9 mouse cellular contexts compared by ENCODE assay signal in the genomic region with DNA sequence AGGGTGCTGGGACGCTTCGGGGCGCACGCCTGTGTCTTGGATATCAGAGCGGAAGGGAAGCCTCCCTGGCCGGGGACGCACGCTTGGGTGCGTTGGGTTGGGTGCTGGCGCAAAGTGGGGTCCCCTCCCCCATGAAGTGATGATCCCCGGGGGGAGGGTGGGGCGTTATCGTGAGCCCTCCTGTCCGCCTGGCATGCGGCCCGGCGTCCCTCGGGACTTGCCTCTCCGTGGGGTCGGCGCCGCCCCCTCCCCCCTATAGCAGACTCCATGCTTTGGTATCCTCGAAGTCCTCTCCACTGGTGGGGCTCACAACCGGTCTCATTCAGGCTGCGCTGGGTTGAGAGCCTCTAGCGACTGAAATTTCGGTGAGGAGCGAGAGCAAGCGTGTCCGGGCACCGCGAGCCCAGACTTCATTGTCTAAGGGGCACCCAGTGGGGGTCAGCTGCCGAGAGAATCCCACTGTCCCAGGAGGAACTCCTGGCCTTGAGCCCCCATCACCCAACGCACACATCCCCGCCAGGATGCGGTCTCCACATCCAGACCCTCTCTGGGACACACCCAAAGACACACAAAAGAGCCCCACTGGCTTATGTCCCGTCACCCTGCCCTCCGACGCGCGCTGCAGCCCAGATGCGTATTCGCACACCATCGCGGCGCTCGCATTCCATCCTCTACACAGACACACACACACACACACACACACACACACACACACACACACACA. TPM values are rescaled to one million over a fixed set of nuclear protein-coding genes. Genes with fewer than 3 reads are reported as not detected.
DNase-seq lines count a peak whose midpoint lies in the region; ATAC-seq and TF ChIP-seq lines count a peak whose summit lies in the region.
"Had no signal": no experiment of that assay in that cellular context is flagged by ENCODE, and none has a peak within 500 bp of the region (broad histone marks: within the 10 kb centered on the region; RNA-seq: fewer than 3 reads in every experiment).

No protein-coding gene starts in this region.

- H3K27ac ChIP-seq in layer of hippocampus, adult 2 months: peak overlapping the region; percentile 89
- peak overlapping the region; percentile 85 for H3K27ac ChIP-seq in embryonic facial prominence, embryonic 15.5 days (replicated peaks)
- peak overlapping the region; percentile 56 for H3K27ac ChIP-seq in limb, embryonic 11.5 days (replicated peaks; ENCODE audit: low read depth, low read length)
- no peak overlapping the region for H3K27ac ChIP-seq in neural tube, embryonic 15.5 days (replicated peaks)

- peaks cover 81% of the 10 kb centered on the region for H3K27me3 ChIP-seq in embryonic facial prominence, embryonic 15.5 days
- H3K27me3 ChIP-seq in limb, embryonic 11.5 days (ENCODE audit: control insufficient read depth, insufficient read depth, low read length): peaks cover 37% of the 10 kb centered on the region
- peaks cover 99% of the 10 kb centered on the region for H3K27me3 ChIP-seq in neural tube, embryonic 15.5 days (replicated peaks)

- no peak for DNase-seq in layer of hippocampus, adult 2 months (ENCODE audit: low spot score in 2 of 2)
- DNase-seq in layer of hippocampus, adult 8-10 months (ENCODE audit: low spot score in 2 of 2): no peak
- peak; percentile 64 for DNase-seq in limb, embryonic 11.5 days (ENCODE audit: low spot score)
- no peak for DNase-seq in left cerebral cortex, adult 11 months (ENCODE audit: low spot score)
- no peak for DNase-seq in B cell, adult 2 months
- no peak for DNase-seq in adrenal gland, adult 2 months
- DNase-seq: layer of hippocampus, adult 9-11 months had no signal

- TF ChIP-seq CTCF in layer of hippocampus, adult 2 months (conservative IDR thresholded peaks at IDR 0.05): no peak

- peak overlapping the region; percentile 55 for H3K4me3 ChIP-seq in layer of hippocampus, adult 2 months
- H3K4me3 ChIP-seq in embryonic facial prominence, embryonic 15.5 days (replicated peaks): peak overlapping the region; percentile 52
- peak overlapping the region; percentile 72 for H3K4me3 ChIP-seq in limb, embryonic 11.5 days (ENCODE audit: low read depth, low read length)
- peak overlapping the region; percentile 35 for H3K4me3 ChIP-seq in neural tube, embryonic 15.5 days (replicated peaks)

- H3K4me2 ChIP-seq in embryonic facial prominence, embryonic 15.5 days (replicated peaks): peak overlapping the region; percentile 88
- H3K4me2 ChIP-seq in limb, embryonic 11.5 days (ENCODE audit: low read depth, severe bottlenecking): peak overlapping the region; percentile 94
- H3K4me2 ChIP-seq in neural tube, embryonic 15.5 days: peak overlapping the region; percentile 63

- peak overlapping the region; percentile 53 for H3K9ac ChIP-seq in embryonic facial prominence, embryonic 15.5 days
- peak overlapping the region; percentile 75 for H3K9ac ChIP-seq in limb, embryonic 11.5 days (ENCODE audit: low read length)
- H3K9ac ChIP-seq in neural tube, embryonic 15.5 days (replicated peaks): 0 out of 2 replicates have a peak overlapping the region, but pooled peaks have one; percentile 17

- no peaks in the 10 kb centered on the region for H3K36me3 ChIP-seq in embryonic facial prominence, embryonic 15.5 days
- no peaks in the 10 kb centered on the region for H3K36me3 ChIP-seq in limb, embryonic 11.5 days (ENCODE audit: control insufficient read depth, insufficient read depth, low read length)
- no peaks in the 10 kb centered on the region for H3K36me3 ChIP-seq in neural tube, embryonic 15.5 days

- no peaks in the 10 kb centered on the region for H3K9me3 ChIP-seq in embryonic facial prominence, embryonic 15.5 days (replicated peaks)
- no peaks in the 10 kb centered on the region for H3K9me3 ChIP-seq in limb, embryonic 11.5 days (ENCODE audit: control insufficient read depth, low read length)
- no peaks in the 10 kb centered on the region for H3K9me3 ChIP-seq in neural tube, embryonic 15.5 days (replicated peaks)

- no peak for ATAC-seq in embryonic facial prominence, embryonic 15.5 days (ENCODE audit: insufficient number of reproducible peaks, low FRiP score, low TSS enrichment, low read depth)
- ATAC-seq in limb, embryonic 11.5 days (ENCODE audit: insufficient number of reproducible peaks, low FRiP score, low TSS enrichment, low read depth): no peak
- ATAC-seq in neural tube, embryonic 15.5 days (ENCODE audit: low FRiP score): no peak

- under 1% methylated on average over 47 of the region's 47 CpGs for WGBS in embryonic facial prominence, embryonic 15.5 days
- WGBS in limb, embryonic 11.5 days: 1% methylated on average over 47 of the region's 47 CpGs
- 1% methylated on average over 44 of the region's 47 CpGs for WGBS in neural tube, embryonic 15.5 days

- H3K4me1 ChIP-seq in embryonic facial prominence, embryonic 15.5 days: peaks cover 85% of the 10 kb centered on the region
- peaks cover 64% of the 10 kb centered on the region for H3K4me1 ChIP-seq in limb, embryonic 11.5 days (ENCODE audit: control insufficient read depth, insufficient read depth, low read length)
- peaks cover 52% of the 10 kb centered on the region for H3K4me1 ChIP-seq in neural tube, embryonic 15.5 days

RNA-seq across cellular contexts. Expression of gene Crlf1, which starts 0.9 kb away (rescaled TPM):
- total RNA-seq in layer of hippocampus, adult 2 months (2021): 10 to 100 TPM; 44.5 to 47.1 TPM
- 10 to 100 TPM; 20.4 to 31.5 (median 30.1) TPM for total RNA-seq in layer of hippocampus, adult 8-10 months (2022)
- 151 and 159 TPM in 2 replicates for polyA plus RNA-seq in embryonic facial prominence, embryonic 15.5 days (2015; fragmentation: Nextera tagmentation; extraction: Ambion mirVana)
- 85.8 and 102 TPM in 2 replicates for polyA plus RNA-seq in limb, embryonic 11.5 days (2014; fragmentation: Nextera tagmentation; extraction: Ambion mirVana)
- 7.9 and 8.7 TPM in 2 replicates for polyA plus RNA-seq in neural tube, embryonic 15.5 days (2015; fragmentation: Nextera tagmentation; extraction: Ambion mirVana)
- total RNA-seq in adrenal gland, adult 2 months (2021): 1 to 10 TPM in 1 of 2 experiments, under 1 TPM in 1; 0.58 to 1.4 TPM
- polyA plus RNA-seq in adrenal gland, adult 2 months (2012; rRNA removed): 0.58 and 1.2 TPM in 2 replicates

RNA-seq across cellular contexts. Expression of gene Tmem59l, which starts 6.7 kb away (rescaled TPM):
- total RNA-seq in layer of hippocampus, adult 2 months (2021): 100 to 1,000 TPM; 321 to 339 TPM
- 100 to 1,000 TPM; 284 to 307 (median 293) TPM for total RNA-seq in layer of hippocampus, adult 8-10 months (2022)
- 16.5 and 18.7 TPM in 2 replicates for polyA plus RNA-seq in embryonic facial prominence, embryonic 15.5 days (2015; fragmentation: Nextera tagmentation; extraction: Ambion mirVana)
- polyA plus RNA-seq in limb, embryonic 11.5 days (2014; fragmentation: Nextera tagmentation; extraction: Ambion mirVana): 20.0 and 20.8 TPM in 2 replicates
- 153 and 188 TPM in 2 replicates for polyA plus RNA-seq in neural tube, embryonic 15.5 days (2015; fragmentation: Nextera tagmentation; extraction: Ambion mirVana)
- total RNA-seq in adrenal gland, adult 2 months (2021): 10 to 100 TPM; 16.8 to 24.3 TPM
- polyA plus RNA-seq in adrenal gland, adult 2 months (2012; rRNA removed): 42.9 and 55.8 TPM in 2 replicates

RNA-seq across cellular contexts. Expression of gene Rex1bd, which starts 12.7 kb away (rescaled TPM):
- total RNA-seq in layer of hippocampus, adult 2 months (2021): 10 to 100 TPM; 93.9 to 98.1 TPM
- total RNA-seq in layer of hippocampus, adult 8-10 months (2022): 100 to 1,000 TPM in 2 of 4 experiments, 10 to 100 TPM in 2; 86.4 to 104 (median 97.3) TPM
- 155 and 174 TPM in 2 replicates for polyA plus RNA-seq in embryonic facial prominence, embryonic 15.5 days (2015; fragmentation: Nextera tagmentation; extraction: Ambion mirVana)
- 126 and 138 TPM in 2 replicates for polyA plus RNA-seq in limb, embryonic 11.5 days (2014; fragmentation: Nextera tagmentation; extraction: Ambion mirVana)
- 165 and 181 TPM in 2 replicates for polyA plus RNA-seq in neural tube, embryonic 15.5 days (2015; fragmentation: Nextera tagmentation; extraction: Ambion mirVana)
- total RNA-seq in adrenal gland, adult 2 months (2021): 100 to 1,000 TPM; 148 to 164 TPM
- 327 and 373 TPM in 2 replicates for polyA plus RNA-seq in adrenal gland, adult 2 months (2012; rRNA removed)

RNA-seq across cellular contexts. Expression of gene Uba52, which starts 16.7 kb away (rescaled TPM):
- total RNA-seq in layer of hippocampus, adult 2 months (2021): 1,000 to 10,000 TPM in 1 of 2 experiments, 100 to 1,000 TPM in 1; 970 to 1,000 TPM
- total RNA-seq in layer of hippocampus, adult 8-10 months (2022): 1,000 to 10,000 TPM in 2 of 4 experiments, 100 to 1,000 TPM in 2; 772 to 1,065 (median 933) TPM
- 940 and 1,016 TPM in 2 replicates for polyA plus RNA-seq in embryonic facial prominence, embryonic 15.5 days (2015; fragmentation: Nextera tagmentation; extraction: Ambion mirVana)
- 926 and 927 TPM in 2 replicates for polyA plus RNA-seq in limb, embryonic 11.5 days (2014; fragmentation: Nextera tagmentation; extraction: Ambion mirVana)
- 653 and 714 TPM in 2 replicates for polyA plus RNA-seq in neural tube, embryonic 15.5 days (2015; fragmentation: Nextera tagmentation; extraction: Ambion mirVana)
- total RNA-seq in adrenal gland, adult 2 months (2021): 1,000 to 10,000 TPM; 1,627 to 1,685 TPM
- 619 and 1,322 TPM in 2 replicates for polyA plus RNA-seq in adrenal gland, adult 2 months (2012; rRNA removed)

RNA-seq across cellular contexts. Expression of gene Klhl26, which starts 17.1 kb away (rescaled TPM):
- 10 to 100 TPM; 56.8 to 60.2 TPM for total RNA-seq in layer of hippocampus, adult 2 months (2021)
- 10 to 100 TPM; 48.4 to 56.6 (median 53.1) TPM for total RNA-seq in layer of hippocampus, adult 8-10 months (2022)
- polyA plus RNA-seq in embryonic facial prominence, embryonic 15.5 days (2015; fragmentation: Nextera tagmentation; extraction: Ambion mirVana): 27.6 and 28.1 TPM in 2 replicates
- polyA plus RNA-seq in limb, embryonic 11.5 days (2014; fragmentation: Nextera tagmentation; extraction: Ambion mirVana): 18.9 and 21.7 TPM in 2 replicates
- 33.3 and 35.0 TPM in 2 replicates for polyA plus RNA-seq in neural tube, embryonic 15.5 days (2015; fragmentation: Nextera tagmentation; extraction: Ambion mirVana)
- total RNA-seq in adrenal gland, adult 2 months (2021): 10 to 100 TPM; 21.7 to 25.8 TPM
- polyA plus RNA-seq in adrenal gland, adult 2 months (2012; rRNA removed): 119 and 121 TPM in 2 replicates

Comparison
In these comparisons a context has a peak if more than half of its experiments do, and no peak if none do; other contexts are left out.
1. H3K9ac ChIP-seq: peak in every context shown above with its lines; median percentile 75 in limb, embryonic 11.5 days; 53 in embryonic facial prominence, embryonic 15.5 days; 17 in neural tube, embryonic 15.5 days.